Mouse (Mus musculus) olfactory bulb, adult 2 months (tissue): ENCODE measurements at regions not wholly inside any gene's neighbourhood (a gene's known extent, or its start where the extent isn't known, plus 50 kb on each side); places are given as distances from the start of the nearest gene placed in this dataset.

Source experiments
- CTCF ChIP-seq: fragments of 200-500 bp; IDR thresholded peaks from 2 replicates; pipeline ENCODE4 v1.5.1; 2012; ENCODE audit warnings: low read depth, mild to moderate bottlenecking, low read length, moderate library complexity; ENCODE audit not compliant: insufficient read depth
- POLR2A ChIP-seq: fragments of 200-500 bp; IDR thresholded peaks from 2 replicates; pipeline ENCODE4 v1.6.1; 2012; ENCODE audit warnings: mild to moderate bottlenecking, low read depth, low read length, moderate library complexity; ENCODE audit not compliant: insufficient read depth

GRCm38 (mm10) chr10:95112837-95113388, 168.3 kb upstream of the Plxnc1 start:
- no peak for TF ChIP-seq CTCF
- TF ChIP-seq POLR2A = no peak
